Mouse (Mus musculus) C2C12 (cell line): ENCODE data around the gene Pomt1. TPM values are rescaled to one million over a fixed set of nuclear protein-coding genes. Genes with fewer than 3 reads are reported as not detected.

Experiments used
- H3K27me3 ChIP-seq: one replicate; pipeline ENCODE4 v1.6.1; 2011; ENCODE audit not compliant: control insufficient read depth, insufficient read depth, insufficient read length
- H3K36me3 ChIP-seq: one replicate; pipeline ENCODE4 v1.6.1; 2011; ENCODE audit not compliant: control insufficient read depth, insufficient read depth
- H3K4me3 ChIP-seq: one replicate; pipeline ENCODE4 v1.5.1; 2011; ENCODE audit warnings: mild to moderate bottlenecking, control low read depth; ENCODE audit not compliant: poor library complexity, insufficient read depth, severe bottlenecking
- H3K79me2 ChIP-seq: one replicate; pipeline ENCODE4 v1.6.1; 2011; ENCODE audit not compliant: control insufficient read depth, insufficient read depth
- H3K79me3 ChIP-seq: one replicate; pipeline ENCODE4 v1.6.1; 2011; ENCODE audit warnings: low read depth, control low read depth
- H3ac ChIP-seq: one replicate; pipeline ENCODE3; 2011; ENCODE audit warnings: low read depth; ENCODE audit not compliant: control insufficient read depth, insufficient read length
- CEBPB ChIP-seq: IDR thresholded peaks from one replicate; pipeline ENCODE4 v1.6.1; 2011; ENCODE audit warnings: low read depth, mild to moderate bottlenecking, control low read depth, moderate library complexity
- CTCF ChIP-seq: IDR thresholded peaks from one replicate; pipeline ENCODE4 v1.5.1; 2011; ENCODE audit not compliant: control insufficient read depth, insufficient read depth, insufficient read length
- FOSL1 ChIP-seq: IDR thresholded peaks from one replicate; pipeline ENCODE4 v1.8.0; 2011; ENCODE audit warnings: mild to moderate bottlenecking, low read length; ENCODE audit not compliant: poor library complexity, insufficient read depth, severe bottlenecking
- MAX ChIP-seq: IDR thresholded peaks from one replicate; pipeline ENCODE4 v1.6.1; 2011; ENCODE audit warnings: mild to moderate bottlenecking, control low read depth
- MYOD1 ChIP-seq: IDR thresholded peaks from one replicate; pipeline ENCODE4 v1.6.1; 2011; ENCODE audit warnings: low read depth; ENCODE audit not compliant: control insufficient read depth, insufficient read length
- MYOG ChIP-seq: IDR thresholded peaks from one replicate; pipeline ENCODE4 v1.6.1; 2011; ENCODE audit not compliant: control insufficient read depth, insufficient read length; ENCODE audit errors: extremely low read depth
- USF1 ChIP-seq: IDR thresholded peaks from one replicate; pipeline ENCODE4 v1.6.1; 2011; ENCODE audit warnings: low read depth, mild to moderate bottlenecking, control low read depth, moderate library complexity
- polyA plus RNA-seq: library from polyadenylated mRNA; unstranded; fragments of >200 nt; fragmentation: generic; extraction: Trizol; gene quantifications from one replicate; pipeline ENCODE4 v1.2.1, GENCODE M21; 2012; ENCODE audit warnings: missing spikeins

Pomt1 gene
- polyA plus RNA-seq, 1 experiment, result 12.9 TPM

- TF ChIP-seq USF1, result no peak
- no peak for TF ChIP-seq MYOD1
- TF ChIP-seq FOSL1, result no peak
- TF ChIP-seq CEBPB, result no peak
- no peak for TF ChIP-seq CTCF
- no peak for TF ChIP-seq MYOG
- TF ChIP-seq MAX, result no peak
- no peak overlapping the region for H3ac ChIP-seq
- no peaks in the 10 kb centered on the region for H3K27me3 ChIP-seq
- no peaks in the 10 kb centered on the region for H3K79me3 ChIP-seq
- H3K79me2 ChIP-seq, result peaks cover 3% of the 10 kb centered on the region
- peaks cover 19% of the 10 kb centered on the region for H3K36me3 ChIP-seq
- H3K4me3 ChIP-seq, result no peak overlapping the region
Observed at GRCm38 (mm10) chr2:32240591-32240990, 4.2 kb downstream of the Pomt1 start.

GRCm38 (mm10) chr2:32242986-32243385, 6.6 kb downstream of the Pomt1 start:
- H3K4me3 ChIP-seq, result no peak overlapping the region
- H3K36me3 ChIP-seq, result peaks cover 32% of the 10 kb centered on the region
- H3K27me3 ChIP-seq, result no peaks in the 10 kb centered on the region
- no peaks in the 10 kb centered on the region for H3K79me3 ChIP-seq
- H3ac ChIP-seq, result no peak overlapping the region
- TF ChIP-seq MYOG (no peak), FOSL1 (no peak), CTCF (no peak), MYOD1 (no peak), USF1 (no peak), CEBPB (no peak), MAX (no peak)
- H3K79me2 ChIP-seq, result no peaks in the 10 kb centered on the region

- TF ChIP-seq MAX (no peak), USF1 (no peak), FOSL1 (no peak)
- no peaks in the 10 kb centered on the region for H3K27me3 ChIP-seq
- H3K36me3 ChIP-seq, result peaks cover 40% of the 10 kb centered on the region
- H3K79me3 ChIP-seq, result no peaks in the 10 kb centered on the region
- no peak overlapping the region for H3K4me3 ChIP-seq
- H3K79me2 ChIP-seq, result no peaks in the 10 kb centered on the region
- H3ac ChIP-seq, result no peak overlapping the region
Observed at GRCm38 (mm10) chr2:32246741-32247140, 10.4 kb downstream of the Pomt1 start.

GRCm38 (mm10) chr2:32248377-32249361, 12.3 kb downstream of the Pomt1 start:
- Histone ChIP-seq H3K79me3 (no peaks in the 10 kb centered on the region), H3K36me3 (peaks cover 54% of the 10 kb centered on the region), H3K27me3 (no peaks in the 10 kb centered on the region), H3ac (no peak overlapping the region), H3K79me2 (no peaks in the 10 kb centered on the region), H3K4me3 (no peak overlapping the region)
- TF ChIP-seq CEBPB, result no peak

- Histone ChIP-seq H3K4me3 (no peak overlapping the region), H3K36me3 (peaks cover 56% of the 10 kb centered on the region), H3K79me3 (no peaks in the 10 kb centered on the region), H3K79me2 (no peaks in the 10 kb centered on the region), H3K27me3 (no peaks in the 10 kb centered on the region), H3ac (no peak overlapping the region)
- TF ChIP-seq MAX (no peak), CTCF (no peak)
Observed at GRCm38 (mm10) chr2:32251791-32252527, 15.6 kb downstream of the Pomt1 start.

GRCm38 (mm10) chr2:32252658-32253057, 16.3 kb downstream of the Pomt1 start:
- TF ChIP-seq CTCF, result no peak
- TF ChIP-seq MYOG, result no peak
- TF ChIP-seq CEBPB, result no peak
- TF ChIP-seq FOSL1, result no peak
- no peak for TF ChIP-seq USF1
- no peak for TF ChIP-seq MYOD1
- TF ChIP-seq MAX, result no peak
- Histone ChIP-seq H3K79me3 (no peaks in the 10 kb centered on the region), H3K27me3 (no peaks in the 10 kb centered on the region)

More at GRCm38 (mm10) chr2:32252658-32253057, 16.3 kb downstream of the Pomt1 start:
- no peak overlapping the region for H3ac ChIP-seq
- peaks cover 62% of the 10 kb centered on the region for H3K36me3 ChIP-seq
- H3K79me2 ChIP-seq, result no peaks in the 10 kb centered on the region
- no peak overlapping the region for H3K4me3 ChIP-seq
